Mouse (Mus musculus): ENCODE results near the gene Auts2.

The Auts2 gene

GRCm38 (mm10) chr5:132445213-132445954 lies 97.8 kb downstream of the Auts2 start:
- CTCF ChIA-PET: no interaction called here

DNA sequence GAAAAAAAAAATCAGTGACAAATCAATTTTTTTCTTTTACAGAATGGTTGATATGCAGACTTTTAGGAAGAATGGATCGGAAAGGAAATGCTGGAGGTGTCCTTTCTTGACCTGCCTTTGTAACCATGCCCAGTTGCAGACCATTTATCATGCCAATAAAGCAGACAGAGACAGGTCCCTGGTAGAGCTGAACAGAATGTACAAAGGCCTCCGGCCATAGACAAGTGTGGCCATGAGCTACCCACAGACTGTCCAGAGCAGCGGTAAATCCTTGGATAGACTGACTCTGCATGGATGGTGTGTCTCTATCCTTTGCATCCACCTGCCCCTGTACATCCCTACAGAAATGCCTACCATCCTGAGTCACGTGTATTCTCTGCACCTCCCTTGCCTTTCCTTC lies 100.2 kb downstream of the Auts2 start:
- CTCF ChIA-PET: no interaction called here

DNA sequence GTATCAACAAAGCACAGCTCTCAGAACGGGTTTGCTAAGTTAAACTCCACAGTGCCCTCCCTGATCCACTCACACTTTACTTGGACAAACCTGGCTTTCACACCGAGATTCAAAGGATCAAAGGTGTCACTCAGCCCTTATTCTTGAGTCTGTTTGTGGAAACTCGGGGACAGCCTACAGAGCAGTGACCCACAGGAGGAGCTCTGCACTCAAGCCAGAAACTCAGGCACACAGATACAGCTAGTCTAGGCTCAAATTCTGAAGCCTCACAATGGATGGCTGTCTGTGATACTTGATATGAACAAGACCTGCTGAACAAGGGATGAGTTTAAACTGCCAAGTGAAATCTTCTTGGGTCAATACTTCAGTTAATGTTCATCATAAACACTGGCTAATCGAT lies 104.7 kb downstream of the Auts2 start:
- CTCF ChIA-PET: no interaction called here

GRCm38 (mm10) chr5:132437994-132438393 lies 105.2 kb downstream of the Auts2 start:
- CTCF ChIA-PET: no interaction called here

DNA sequence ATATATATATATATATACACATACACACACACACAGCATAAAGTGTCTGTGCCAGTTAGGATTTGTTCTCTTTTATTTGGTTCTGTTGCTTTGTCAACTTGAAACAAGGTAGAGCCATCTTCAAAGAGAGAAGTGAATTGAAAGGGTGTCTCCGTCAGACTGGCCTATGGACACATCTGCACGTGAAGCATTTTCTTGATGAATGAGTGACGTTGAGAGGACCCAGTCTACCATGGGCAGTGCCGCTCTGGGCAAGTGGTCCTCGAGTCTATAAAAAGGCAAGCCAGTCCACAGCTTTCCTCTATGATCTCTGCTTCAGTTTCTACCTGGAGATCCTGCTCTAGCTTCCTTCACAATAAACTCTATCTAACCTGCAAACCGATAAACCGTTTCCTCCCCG lies 105.7 kb downstream of the Auts2 start:
- CTCF ChIA-PET: no interaction called here

DNA sequence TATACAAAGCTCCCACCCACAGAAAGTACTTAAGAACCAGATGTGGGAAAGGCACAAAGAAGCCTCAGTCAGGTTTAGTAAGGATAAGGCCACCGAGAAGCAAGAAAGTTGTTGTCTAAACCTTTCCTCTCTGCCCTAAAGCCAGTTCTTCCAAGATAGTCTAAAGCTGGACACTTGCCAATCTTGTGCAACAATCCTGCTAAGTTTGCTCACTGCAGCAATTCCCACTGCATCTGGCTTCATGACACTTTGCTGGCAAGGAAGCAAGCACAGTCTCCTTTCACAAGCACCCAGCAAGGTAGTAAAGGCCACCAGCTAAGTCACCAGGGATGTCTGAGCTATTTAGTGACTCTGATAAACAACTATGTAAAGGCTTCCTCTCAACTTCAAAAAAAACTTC lies 106.2 kb downstream of the Auts2 start:
- CTCF ChIA-PET: no interaction called here

- CTCF ChIA-PET: no interaction called here
These were observed 106.7 kb downstream of the Auts2 start for GRCm38 (mm10) chr5:132436473-132436872.

DNA sequence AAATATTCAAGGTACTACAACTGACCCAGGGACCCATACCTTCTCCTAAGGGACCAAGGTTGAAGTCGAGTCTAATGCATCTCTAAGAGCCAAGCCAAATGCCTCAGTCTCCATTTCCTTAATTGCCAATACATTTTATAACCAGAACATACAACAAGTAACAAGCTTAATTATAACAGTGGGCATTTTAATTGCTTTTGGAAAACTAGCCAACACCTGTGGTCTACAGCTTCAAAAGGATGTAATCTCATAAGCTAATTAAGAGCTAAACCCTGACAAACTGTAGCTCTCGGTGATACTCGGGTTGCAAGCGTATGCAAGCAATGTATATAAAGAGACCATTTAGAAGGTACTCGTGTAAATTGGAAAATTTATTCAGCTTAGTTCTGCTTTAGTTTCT lies 107.7 kb downstream of the Auts2 start:
- CTCF ChIA-PET: no interaction called here

GRCm38 (mm10) chr5:132433377-132434115 lies 109.6 kb downstream of the Auts2 start:
- CTCF ChIA-PET: no interaction called here

DNA sequence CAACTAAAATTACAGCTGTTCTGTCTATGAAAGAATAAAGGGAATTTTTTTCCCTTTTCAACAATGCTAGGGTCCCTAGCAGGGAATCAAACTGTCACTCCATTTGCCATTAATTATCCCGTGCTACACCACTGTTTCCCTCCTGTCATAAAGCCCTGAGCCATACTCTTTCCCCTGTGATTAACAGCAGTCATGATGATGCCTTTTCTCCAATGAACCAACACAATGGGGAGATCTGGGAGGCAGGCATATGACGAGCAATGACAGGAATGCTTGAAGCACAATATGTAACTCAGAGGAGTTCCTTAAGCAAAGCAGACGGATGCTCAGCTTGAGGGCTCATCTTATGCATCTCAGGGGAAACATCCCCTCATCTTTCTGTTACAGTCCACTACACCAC lies 113.8 kb downstream of the Auts2 start:
- CTCF ChIA-PET: no interaction called here

GRCm38 (mm10) chr5:132426342-132426741 lies 116.8 kb downstream of the Auts2 start:
- CTCF ChIA-PET: no interaction called here

DNA sequence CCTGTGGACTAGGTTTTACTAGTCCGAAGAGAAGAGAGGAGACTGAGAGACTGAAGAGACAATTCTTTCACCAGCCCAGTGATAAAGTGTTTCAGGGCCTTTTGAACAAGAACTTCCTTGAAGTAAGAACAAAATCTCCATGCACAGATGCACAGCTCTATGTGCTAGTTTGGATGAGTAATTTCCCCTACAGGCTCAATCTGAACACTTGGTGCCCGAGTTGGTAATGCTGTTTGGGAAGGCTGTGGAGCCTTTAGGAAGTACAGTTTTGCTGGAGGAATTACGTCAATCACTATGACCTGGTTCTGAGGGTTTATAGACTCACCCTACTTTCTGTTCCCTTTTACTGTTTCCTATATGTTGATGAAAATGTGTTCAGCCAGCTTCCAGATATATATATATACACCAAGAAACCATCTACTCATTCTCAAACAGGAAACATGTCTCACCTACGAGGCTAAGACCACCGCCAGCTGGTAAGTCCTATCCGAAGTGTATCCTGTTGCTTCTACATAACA lies 117.3 kb downstream of the Auts2 start:
- CTCF ChIA-PET: no interaction called here

GRCm38 (mm10) chr5:132410338-132410852 lies 132.7 kb downstream of the Auts2 start:
- CTCF ChIA-PET: no interaction called here

DNA sequence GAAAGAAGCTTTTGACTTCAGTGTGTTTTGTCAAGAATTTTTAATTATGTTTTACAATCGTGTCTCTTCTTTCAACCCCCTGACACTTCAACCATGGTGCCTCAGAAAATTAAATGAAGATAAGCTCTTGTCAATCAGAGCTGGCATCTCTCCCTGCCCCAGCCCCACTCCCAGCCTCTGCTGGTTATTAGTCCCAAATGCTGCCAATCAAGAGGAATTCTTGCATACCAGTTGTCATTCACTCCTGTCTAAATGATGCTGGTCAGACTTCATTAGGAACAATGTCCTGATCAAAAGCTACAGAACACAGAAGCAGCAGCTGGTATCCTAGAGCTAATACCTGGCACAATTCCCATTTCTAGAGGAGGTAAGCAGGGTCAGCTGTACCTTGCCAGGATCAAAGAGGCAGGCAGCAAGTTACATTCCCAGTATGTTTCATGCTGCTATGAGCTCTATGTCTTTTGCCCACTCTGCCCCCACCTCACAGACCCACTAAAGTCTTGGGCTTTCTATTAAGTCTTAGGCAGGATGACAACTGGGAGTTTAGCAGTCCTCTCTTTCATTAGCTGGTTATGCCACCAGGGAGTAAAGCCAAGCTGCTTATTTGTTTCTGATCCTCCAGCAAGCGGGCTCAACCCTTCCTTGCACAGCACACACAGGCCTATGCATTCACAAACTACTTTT lies 134.1 kb downstream of the Auts2 start:
- CTCF ChIA-PET: no interaction called here

- CTCF ChIA-PET: no interaction called here
These were observed 142.6 kb downstream of the Auts2 start for GRCm38 (mm10) chr5:132400556-132400955.

DNA sequence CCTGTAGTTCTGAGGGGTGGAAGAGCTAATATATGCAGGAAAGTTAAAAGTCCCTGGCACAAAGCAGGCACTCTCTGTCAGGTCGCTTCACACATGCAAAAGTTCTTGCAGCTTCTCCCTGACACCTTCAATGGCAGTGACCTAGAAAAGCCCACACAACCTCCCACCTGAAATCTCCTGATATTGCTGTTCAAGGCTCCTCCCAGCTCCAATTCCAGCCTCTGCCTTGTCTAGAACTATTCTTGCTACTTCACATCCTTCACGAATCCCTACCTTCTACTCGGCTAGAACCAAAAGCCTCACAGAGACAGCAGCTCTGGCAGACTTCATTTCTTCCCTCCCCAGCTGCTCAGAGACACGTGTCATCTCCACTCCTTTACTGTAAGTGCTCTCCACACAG lies 143.7 kb downstream of the Auts2 start:
- CTCF ChIA-PET: no interaction called here

DNA sequence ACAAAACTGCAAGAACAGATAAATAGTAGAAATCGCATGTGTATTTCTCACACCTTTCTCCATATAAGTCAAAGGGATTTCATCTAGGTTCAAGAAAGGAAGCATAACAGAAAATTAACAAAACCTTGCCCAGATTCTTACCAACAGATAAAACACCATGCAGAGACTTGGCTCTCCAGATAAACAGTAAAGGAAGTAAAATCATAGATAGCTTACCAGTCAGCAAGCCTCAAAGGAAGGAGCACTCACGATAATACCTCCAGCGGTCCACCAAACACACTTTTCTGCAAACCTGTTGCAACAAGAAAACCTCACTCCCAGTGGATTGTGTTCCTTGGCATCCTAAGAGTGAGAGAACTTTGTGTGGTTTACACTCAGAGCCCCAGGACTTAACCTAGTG lies 147.2 kb downstream of the Auts2 start:
- CTCF ChIA-PET: no interaction called here

DNA sequence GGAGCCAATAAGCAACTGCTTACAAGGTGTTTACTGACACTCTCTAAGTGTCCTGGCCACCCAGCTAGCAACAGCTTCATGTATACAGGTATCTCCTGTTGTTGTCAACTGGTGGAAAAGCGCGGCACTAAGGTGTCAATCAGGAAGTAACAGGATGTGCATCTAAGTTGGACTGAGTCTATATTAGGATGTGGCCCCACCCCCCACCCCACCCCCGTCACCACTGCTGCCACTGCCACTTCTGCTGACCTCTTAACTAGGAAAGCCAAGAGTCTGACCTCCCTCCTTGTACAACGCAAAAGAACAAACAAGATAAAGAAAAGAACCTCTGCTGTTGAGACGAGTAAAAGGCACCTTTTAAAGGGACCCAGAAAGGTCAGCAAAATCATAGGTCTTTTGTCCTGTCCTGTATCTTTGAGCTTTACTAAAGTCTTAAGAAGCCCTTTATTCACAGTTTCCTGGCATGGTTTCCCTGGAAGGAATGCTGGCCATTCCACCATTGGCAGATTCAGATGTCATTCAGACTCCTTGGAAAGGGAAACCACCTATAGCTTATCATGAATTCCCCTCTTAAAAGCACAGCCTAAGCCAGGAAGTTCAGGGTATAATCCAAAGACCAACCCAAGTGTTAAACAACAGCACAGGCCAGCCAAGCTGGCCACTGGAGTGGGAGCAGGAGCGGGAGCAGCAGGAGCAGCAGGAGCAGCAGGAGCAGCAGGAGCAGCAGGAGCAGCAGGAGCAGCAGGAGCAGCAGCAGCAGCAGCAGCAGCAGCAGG lies 148.2 kb downstream of the Auts2 start:
- CTCF ChIA-PET: interaction anchor here (0.6 kb wide), 1 partner anchor 34 kb away, joined by 5 read pairs; no protein-coding TSS in a partner anchor

- CTCF ChIA-PET: no interaction called here
These were observed 151.0 kb downstream of the Auts2 start for GRCm38 (mm10) chr5:132391831-132392763.

DNA sequence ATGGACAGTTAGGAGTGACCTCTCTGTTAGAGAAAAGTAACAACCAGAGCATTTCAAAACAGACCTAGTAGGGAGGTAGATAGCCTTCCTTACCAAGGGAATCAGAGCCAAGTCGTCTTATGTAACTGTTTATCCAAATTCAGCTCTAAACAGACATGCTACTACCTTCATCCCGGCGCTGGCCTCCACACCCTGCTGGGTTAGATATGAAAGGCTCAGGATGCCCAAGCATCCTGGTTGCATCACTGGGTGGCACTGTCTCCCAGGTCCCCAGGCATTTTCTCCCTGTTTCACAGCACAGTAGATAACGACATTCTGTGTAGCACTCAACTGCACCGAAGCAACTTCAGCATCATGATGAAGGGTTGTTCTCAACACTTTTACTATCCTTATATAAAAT lies 154.4 kb downstream of the Auts2 start:
- CTCF ChIA-PET: no interaction called here
